In genomic region chr11:106329128-106329527, GRCm38 (mm10) we compare ENCODE assay signal across 20 mouse cellular contexts. TPM values are rescaled to one million over a fixed set of nuclear protein-coding genes. Genes with fewer than 3 reads are reported as not detected.
DNase-seq lines count a peak whose midpoint lies in the region; ATAC-seq and TF ChIP-seq lines count a peak whose summit lies in the region.
"Had no signal": no experiment of that assay in that cellular context is flagged by ENCODE, and none has a peak within 500 bp of the region (broad histone marks: within the 10 kb centered on the region; RNA-seq: fewer than 3 reads in every experiment).

No protein-coding gene starts in this region.

- H3K4me3 ChIP-seq in intestine, embryonic 16.5 days (ENCODE audit: low read length) = no peak overlapping the region
- H3K4me3 ChIP-seq in intestine, embryonic 15.5 days (replicated peaks) = no peak overlapping the region
- H3K4me3 ChIP-seq in MEL (ENCODE audit: control insufficient read depth in 1 of 2, insufficient read depth in 1 of 2, low read depth in 2 of 2, low read length in 2 of 2) = no peak overlapping the region
- H3K4me3 ChIP-seq in heart, embryonic 11.5 days (ENCODE audit: low read depth, low read length) = no peak overlapping the region
- H3K4me3 ChIP-seq: forebrain, embryonic 13.5 days; midbrain, embryonic 12.5 days had no signal

- DNase-seq in MEL (ENCODE audit: low read depth, low spot score) = peak; percentile 43
- peak; percentile 30 for DNase-seq in heart, postnatal 4 days
- no peak for DNase-seq in layer of hippocampus, adult 9-11 months
- DNase-seq in thymus, postnatal 36 days = no peak
- DNase-seq in retina, postnatal 1 day = no peak
- DNase-seq: adrenal gland, adult 8-10 months; left cerebral cortex, postnatal 4 days; right cerebral cortex, postnatal 25 days had no signal

- 0 out of 2 replicates have a peak, but pooled peaks have one; percentile 37 for ATAC-seq in intestine, embryonic 16.5 days
- ATAC-seq in intestine, embryonic 15.5 days = no peak
- no peak for ATAC-seq in heart, embryonic 11.5 days (replicated peaks; ENCODE audit: insufficient number of reproducible peaks, low FRiP score, low TSS enrichment)
- ATAC-seq: forebrain, embryonic 13.5 days had no signal

- TF ChIP-seq POLR2A in MEL (IDR thresholded peaks at IDR 0.05; ENCODE audit: control insufficient read depth in 1 of 2, insufficient read depth in 1 of 2, low read depth in 1 of 2, low read length in 2 of 2, poor library complexity in 1 of 2) = no peak

- no peak overlapping the region for H3K27ac ChIP-seq in intestine, embryonic 16.5 days (ENCODE audit: low read length)
- no peak overlapping the region for H3K27ac ChIP-seq in intestine, embryonic 15.5 days
- H3K27ac ChIP-seq in MEL (ENCODE audit: control insufficient read depth, low read depth, low read length) = no peak overlapping the region
- H3K27ac ChIP-seq in heart, embryonic 11.5 days (ENCODE audit: low read depth, low read length) = no peak overlapping the region
- H3K27ac ChIP-seq: forebrain, embryonic 13.5 days; hindbrain, postnatal 0 days; midbrain, embryonic 12.5 days had no signal

- H3K79me2 ChIP-seq in MEL (ENCODE audit: control insufficient read depth, insufficient read depth, low read length, poor library complexity) = no peaks in the 10 kb centered on the region

- no peaks in the 10 kb centered on the region for H3K36me3 ChIP-seq in intestine, embryonic 16.5 days (ENCODE audit: control insufficient read depth, insufficient read depth, low read length)
- no peaks in the 10 kb centered on the region for H3K36me3 ChIP-seq in intestine, embryonic 15.5 days
- H3K36me3 ChIP-seq in MEL (ENCODE audit: control insufficient read depth in 1 of 2, insufficient read depth in 2 of 2, low read length in 2 of 2) = peaks cover 0 to 12% of the 10 kb centered on the region in 2 experiments; a peak in 2 of 4 replicates
- H3K36me3 ChIP-seq in heart, embryonic 11.5 days (ENCODE audit: control insufficient read depth, insufficient read depth, low read length) = no peaks in the 10 kb centered on the region
- H3K36me3 ChIP-seq: midbrain, embryonic 12.5 days had no signal

- no peaks in the 10 kb centered on the region for H3K9me3 ChIP-seq in intestine, embryonic 16.5 days (ENCODE audit: control insufficient read depth, low read length)
- H3K9me3 ChIP-seq in intestine, embryonic 15.5 days = no peaks in the 10 kb centered on the region
- H3K9me3 ChIP-seq in MEL (replicated peaks; ENCODE audit: insufficient read depth, low read length) = no peaks in the 10 kb centered on the region
- no peaks in the 10 kb centered on the region for H3K9me3 ChIP-seq in heart, embryonic 11.5 days (replicated peaks; ENCODE audit: control insufficient read depth, low read length)
- H3K9me3 ChIP-seq: forebrain, embryonic 13.5 days; midbrain, embryonic 12.5 days had no signal

- no peak for TF ChIP-seq CTCF in MEL (IDR thresholded peaks at IDR 0.05 in 2 of 3, conservative IDR thresholded peaks at IDR 0.05 in 1 of 3; ENCODE audit: control insufficient read depth in 1 of 3, insufficient read depth in 1 of 3, low read depth in 2 of 3, low read length in 3 of 3, poor library complexity in 1 of 3, severe bottlenecking in 1 of 3)

- no peak overlapping the region for H3K4me2 ChIP-seq in intestine, embryonic 16.5 days (ENCODE audit: low read depth, low read length)
- H3K4me2 ChIP-seq in intestine, embryonic 15.5 days (replicated peaks) = no peak overlapping the region
- 0 out of 2 replicates have a peak overlapping the region, but pooled peaks have one; percentile 29 for H3K4me2 ChIP-seq in heart, embryonic 11.5 days
- H3K4me2 ChIP-seq: forebrain, embryonic 13.5 days; liver, embryonic 11.5 days; midbrain, embryonic 12.5 days had no signal

- H3K9ac ChIP-seq in intestine, embryonic 16.5 days (ENCODE audit: low read depth, low read length) = no peak overlapping the region
- no peak overlapping the region for H3K9ac ChIP-seq in intestine, embryonic 15.5 days
- H3K9ac ChIP-seq in MEL (ENCODE audit: control insufficient read depth, low read depth, low read length, poor library complexity, severe bottlenecking) = no peak overlapping the region
- H3K9ac ChIP-seq in heart, embryonic 11.5 days (ENCODE audit: low read depth, low read length) = no peak overlapping the region
- H3K9ac ChIP-seq: forebrain, embryonic 13.5 days; midbrain, embryonic 12.5 days had no signal

- H3K27me3 ChIP-seq in intestine, embryonic 16.5 days (replicated peaks; ENCODE audit: control insufficient read depth, insufficient read depth, low read length) = no peaks in the 10 kb centered on the region
- H3K27me3 ChIP-seq in intestine, embryonic 15.5 days (replicated peaks) = no peaks in the 10 kb centered on the region
- H3K27me3 ChIP-seq in MEL (ENCODE audit: control insufficient read depth in 1 of 2, insufficient read depth in 2 of 2, low read length in 2 of 2) = peaks cover 0 to 2% of the 10 kb centered on the region in 2 experiments; a peak in 2 of 4 replicates
- H3K27me3 ChIP-seq in heart, embryonic 11.5 days (ENCODE audit: control insufficient read depth, insufficient read depth, low read length) = no peaks in the 10 kb centered on the region
- H3K27me3 ChIP-seq: forebrain, embryonic 13.5 days; midbrain, embryonic 12.5 days had no signal

- no peak for TF ChIP-seq RAD21 in MEL (IDR thresholded peaks at IDR 0.05; ENCODE audit: low read depth, low read length)

- 39% methylated on average over 6 of the region's 6 CpGs for WGBS in intestine, embryonic 16.5 days
- WGBS in intestine, embryonic 15.5 days = 40% methylated on average over 6 of the region's 6 CpGs
- 18% methylated on average over 6 of the region's 6 CpGs for WGBS in heart, embryonic 11.5 days (ENCODE audit: insufficient replicate concordance)

- H3K4me1 ChIP-seq in intestine, embryonic 16.5 days (ENCODE audit: control insufficient read depth, insufficient read depth, low read length) = no peaks in the 10 kb centered on the region
- 0 out of 2 replicates have a peak, but pooled peaks cover 2% of the 10 kb centered on the region for H3K4me1 ChIP-seq in intestine, embryonic 15.5 days (replicated peaks)
- peaks cover 0 to 24% of the 10 kb centered on the region in 2 experiments; a peak in 2 of 4 replicates for H3K4me1 ChIP-seq in MEL (ENCODE audit: control insufficient read depth in 1 of 2, insufficient read depth in 2 of 2, low read length in 2 of 2)
- H3K4me1 ChIP-seq in heart, embryonic 11.5 days (ENCODE audit: control insufficient read depth, insufficient read depth, low read length) = peaks cover 20% of the 10 kb centered on the region
- H3K4me1 ChIP-seq: forebrain, embryonic 13.5 days had no signal

- TF ChIP-seq EP300 in MEL (IDR thresholded peaks at IDR 0.05; ENCODE audit: low read depth in 1 of 2, low read length in 2 of 2) = no peak

TF ChIP-seq in MEL, 35 proteins besides CTCF, POLR2A, EP300 and RAD21 (continues in another document):
- TF ChIP-seq MAFK (IDR thresholded peaks at IDR 0.05; ENCODE audit: borderline replicate concordance, low read depth, low read length) = no peak
- TF ChIP-seq UBTF (IDR thresholded peaks at IDR 0.05; ENCODE audit: borderline replicate concordance, insufficient read depth, low read depth, low read length) = no peak

RNA-seq across cellular contexts. Expression of gene Cd79b, which starts 14.6 kb away (rescaled TPM):
- polyA plus RNA-seq in intestine, embryonic 16.5 days (2015; fragmentation: Nextera tagmentation; extraction: Ambion mirVana) = 3.0 and 4.4 TPM in 2 replicates
- polyA plus RNA-seq in intestine, embryonic 15.5 days (2015; fragmentation: Nextera tagmentation; extraction: Ambion mirVana) = 2.9 and 3.0 TPM in 2 replicates
- 0.36 and 0.54 TPM in 2 replicates for total RNA-seq in MEL (2012; rRNA removed)
- polyA plus RNA-seq in MEL (2012; ENCODE audit: insufficient read depth in 1 of 2, insufficient read length in 2 of 2, low read depth in 1 of 2, low replicate concordance in 2 of 2, missing spikeins in 1 of 2) = 1 to 10 TPM in 1 of 2 experiments, not detected in 1; 2.4 TPM
- 0.73 and 1.3 TPM in 2 replicates for polyA plus RNA-seq in heart, embryonic 11.5 days (2014; fragmentation: Nextera tagmentation; extraction: Ambion mirVana)
- total RNA-seq in heart, postnatal 4 days (2021) = 1 to 10 TPM; 1.2 to 2.1 TPM

RNA-seq across cellular contexts. Expression of gene Scn4a, which starts 24.0 kb away (rescaled TPM):
- 0.02 TPM in 1 of 2 replicates, not detected in the other for polyA plus RNA-seq in intestine, embryonic 16.5 days (2015; fragmentation: Nextera tagmentation; extraction: Ambion mirVana)
- polyA plus RNA-seq in intestine, embryonic 15.5 days (2015; fragmentation: Nextera tagmentation; extraction: Ambion mirVana) = 0.03 and 0.05 TPM in 2 replicates
- 0.15 and 0.16 TPM in 2 replicates for total RNA-seq in MEL (2012; rRNA removed)
- polyA plus RNA-seq in MEL (2012; ENCODE audit: insufficient read depth in 1 of 2, insufficient read length in 2 of 2, low read depth in 1 of 2, low replicate concordance in 2 of 2, missing spikeins in 1 of 2) = under 1 TPM in 1 of 2 experiments, not detected in 1; 0.04 TPM
- 0.07 and 0.38 TPM in 2 replicates for polyA plus RNA-seq in heart, embryonic 11.5 days (2014; fragmentation: Nextera tagmentation; extraction: Ambion mirVana)
- total RNA-seq in heart, postnatal 4 days (2021) = 1 to 10 TPM; 2.5 to 3.5 TPM
- total RNA-seq: layer of hippocampus, postnatal 36 days; left cerebral cortex, postnatal 4 days had no signal
- polyA plus RNA-seq: forebrain, embryonic 13.5 days; liver, embryonic 11.5 days; midbrain, embryonic 12.5 days; neural tube, embryonic 14.5 days had no signal

RNA-seq across cellular contexts. Expression of gene Gh, which starts 27.5 kb away (rescaled TPM):
- not detected in 2 replicates for polyA plus RNA-seq in intestine, embryonic 16.5 days (2015; fragmentation: Nextera tagmentation; extraction: Ambion mirVana)
- not detected in 2 replicates for polyA plus RNA-seq in intestine, embryonic 15.5 days (2015; fragmentation: Nextera tagmentation; extraction: Ambion mirVana)
- total RNA-seq in MEL (2012; rRNA removed) = not detected in 2 replicates
- polyA plus RNA-seq in MEL (2012; ENCODE audit: insufficient read depth in 1 of 2, insufficient read length in 2 of 2, low read depth in 1 of 2, low replicate concordance in 2 of 2, missing spikeins in 1 of 2) = under 1 TPM in 1 of 2 experiments, not detected in 1; 0.08 TPM
- polyA plus RNA-seq in heart, embryonic 11.5 days (2014; fragmentation: Nextera tagmentation; extraction: Ambion mirVana) = not detected in 2 replicates
- not detected for total RNA-seq in heart, postnatal 4 days (2021)
- total RNA-seq: adrenal gland, adult 8-10 months; heart, postnatal 14 days; hindbrain, postnatal 0 days; layer of hippocampus, postnatal 36 days; left cerebral cortex, postnatal 4 days had no signal
- polyA plus RNA-seq: brain, embryonic 14.5 days; forebrain, embryonic 13.5 days; hindbrain, postnatal 0 days; liver, embryonic 11.5 days; midbrain, embryonic 12.5 days; neural tube, embryonic 14.5 days; testis, adult 2 months had no signal

RNA-seq across cellular contexts. Expression of gene Prr29, which starts 36.1 kb away (rescaled TPM):
- polyA plus RNA-seq in intestine, embryonic 16.5 days (2015; fragmentation: Nextera tagmentation; extraction: Ambion mirVana) = 0.53 and 0.54 TPM in 2 replicates
- 0.34 and 0.69 TPM in 2 replicates for polyA plus RNA-seq in intestine, embryonic 15.5 days (2015; fragmentation: Nextera tagmentation; extraction: Ambion mirVana)
- not detected in 2 replicates for total RNA-seq in MEL (2012; rRNA removed)
- under 1 TPM in 1 of 2 experiments, not detected in 1; 0.61 TPM for polyA plus RNA-seq in MEL (2012; ENCODE audit: insufficient read depth in 1 of 2, insufficient read length in 2 of 2, low read depth in 1 of 2, low replicate concordance in 2 of 2, missing spikeins in 1 of 2)
- 0.14 TPM in 1 of 2 replicates, not detected in the other for polyA plus RNA-seq in heart, embryonic 11.5 days (2014; fragmentation: Nextera tagmentation; extraction: Ambion mirVana)
- total RNA-seq in heart, postnatal 4 days (2021) = under 1 TPM; 0.41 to 0.52 TPM
- total RNA-seq: hindbrain, postnatal 0 days; layer of hippocampus, postnatal 36 days; left cerebral cortex, postnatal 4 days had no signal
- polyA plus RNA-seq: brain, embryonic 14.5 days; forebrain, embryonic 13.5 days; hindbrain, postnatal 0 days; liver, embryonic 11.5 days; midbrain, embryonic 12.5 days; neural tube, embryonic 14.5 days had no signal

RNA-seq across cellular contexts. Expression of gene Tcam1, which starts 52.7 kb away (rescaled TPM):
- 0.20 and 0.27 TPM in 2 replicates for polyA plus RNA-seq in intestine, embryonic 16.5 days (2015; fragmentation: Nextera tagmentation; extraction: Ambion mirVana)
- 0.31 and 0.33 TPM in 2 replicates for polyA plus RNA-seq in intestine, embryonic 15.5 days (2015; fragmentation: Nextera tagmentation; extraction: Ambion mirVana)
- 4.3 and 4.6 TPM in 2 replicates for total RNA-seq in MEL (2012; rRNA removed)
- 1 to 10 TPM in 1 of 2 experiments, not detected in 1; 8.9 TPM for polyA plus RNA-seq in MEL (2012; ENCODE audit: insufficient read depth in 1 of 2, insufficient read length in 2 of 2, low read depth in 1 of 2, low replicate concordance in 2 of 2, missing spikeins in 1 of 2)
- 0.13 and 0.15 TPM in 2 replicates for polyA plus RNA-seq in heart, embryonic 11.5 days (2014; fragmentation: Nextera tagmentation; extraction: Ambion mirVana)
- not detected for total RNA-seq in heart, postnatal 4 days (2021)
- polyA plus RNA-seq: neural tube, embryonic 14.5 days had no signal

Comparison
In these comparisons a context has a peak if more than half of its experiments do, and no peak if none do; other contexts are left out.
1. DNase-seq: peak in MEL (single experiment) and heart, postnatal 4 days (single experiment); none in layer of hippocampus, adult 9-11 months (single experiment), thymus, postnatal 36 days (0 of 2) and retina, postnatal 1 day (single experiment).